Mouse (Mus musculus) left cerebral cortex, postnatal 25 days (tissue): ENCODE results near the gene Setx. TPM values are rescaled to one million over a fixed set of nuclear protein-coding genes. Genes with fewer than 3 reads are reported as not detected.
"Not testable (repeated sequence)": the region's sequence is repeated elsewhere in the genome, so short reads cannot be mapped to it uniquely, and the experiment has no call there.

Experiments
- DNase-seq, 2 experiments: peaks; one replicate each; pipeline ENCODE4 v3.0.0; 2022; ENCODE audit warnings: low spot score in 2 of 2, mixed read lengths in 1 of 2
- intact Hi-C: fragments of 180-260 bp; cut with DNase I; formaldehyde crosslinking; loops from one replicate; pipeline ENCODE4 v1.15.1; 2025
- total RNA-seq, 2 experiments: library from RNA; stranded (reverse); gene quantifications; 2 replicates each; pipeline ENCODE4 v1.2.3; 2021

Setx gene
- total RNA-seq, result 10 to 100 TPM; 49.0 to 49.2 TPM

GRCm38 (mm10) chr2:29123907-29124569 lies at the start of gene Setx:
Gene Setx (plus strand): TSS chr2:29124181.
- no peak for DNase-seq
- intact Hi-C loops, result loop anchor here (2.0 kb wide), 1 partner anchor 63 kb away; the partner anchor contains the start of gene Ttf1

DNA sequence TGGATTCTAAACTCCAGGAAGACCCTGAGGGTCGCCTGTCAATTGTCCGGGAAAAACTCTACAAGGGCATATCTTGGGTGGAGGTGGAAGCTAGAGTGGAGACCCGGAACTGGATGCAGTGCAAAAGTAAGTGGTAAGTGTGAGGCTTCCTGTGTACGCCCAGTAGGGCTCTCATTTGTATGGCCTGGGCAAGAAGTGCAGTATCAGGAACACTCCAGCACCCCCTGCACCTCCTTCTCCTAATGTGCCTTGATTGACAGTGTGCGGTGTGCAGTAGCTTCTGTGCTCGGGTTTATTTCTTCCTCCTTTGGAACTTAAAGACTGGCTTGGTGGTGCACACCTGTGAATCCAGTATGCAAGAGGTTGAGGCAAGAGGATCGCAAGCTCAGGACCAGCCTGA lies 49.3 kb upstream of the Setx start:
- DNase-seq, result no peak
- intact Hi-C loops, result no loop called here

GRCm38 (mm10) chr2:29075331-29076070 lies 48.5 kb upstream of the Setx start:
- intact Hi-C loops, result no loop called here
- DNase-seq, result no peak

- intact Hi-C loops, result no loop called here
- DNase-seq, result no peak
These were observed 47.8 kb upstream of the Setx start for GRCm38 (mm10) chr2:29076226-29076625.

- DNase-seq, result peak in 1 of 2 experiments; percentile 3
- intact Hi-C loops, result no loop called here
These were observed 42.0 kb upstream of the Setx start for GRCm38 (mm10) chr2:29081965-29082364.

DNA sequence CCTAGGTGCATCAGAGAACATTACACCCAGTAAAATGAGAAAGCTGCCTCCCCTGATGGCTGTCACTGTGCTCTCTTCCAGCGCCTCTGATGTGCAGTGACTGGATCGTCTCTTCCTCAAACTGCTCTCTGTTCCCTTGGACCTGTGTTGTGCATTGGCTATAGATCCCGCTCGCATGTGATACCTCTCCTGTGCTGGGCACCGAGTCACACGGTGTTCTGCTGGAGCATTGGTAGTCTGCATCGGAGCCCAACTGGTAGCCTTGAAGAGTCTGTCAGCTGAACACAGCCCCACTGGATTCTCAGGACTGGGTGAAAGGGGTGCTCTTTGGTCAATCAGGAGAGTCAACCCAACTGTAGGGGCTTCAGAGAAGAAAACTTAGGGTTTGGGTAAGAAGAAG lies 38.0 kb upstream of the Setx start:
- intact Hi-C loops, result no loop called here
- no peak for DNase-seq

GRCm38 (mm10) chr2:29089276-29089675 lies 34.7 kb upstream of the Setx start:
- intact Hi-C loops, DNase-seq: not testable (repeated sequence)

DNA sequence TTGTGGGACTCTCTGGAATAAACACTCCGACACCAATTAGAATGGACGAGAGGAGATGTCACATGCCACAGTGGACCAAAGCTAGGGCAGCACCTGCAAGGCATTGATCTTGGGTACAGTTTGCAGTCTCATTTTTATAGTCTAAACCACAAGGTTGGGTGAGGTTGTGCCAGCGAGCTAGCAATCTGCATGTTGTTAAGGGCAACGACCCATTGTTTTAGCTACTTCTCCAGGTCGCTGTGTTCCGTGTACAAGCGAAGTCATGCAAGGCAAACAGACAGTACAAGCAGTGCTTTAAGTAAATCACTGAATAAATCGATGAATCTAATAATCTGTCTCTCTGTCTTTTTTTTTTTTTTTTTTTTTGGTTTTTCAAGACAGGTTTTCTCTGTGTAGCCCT lies 28.3 kb upstream of the Setx start:
- intact Hi-C loops, result no loop called here
- no peak for DNase-seq

DNA sequence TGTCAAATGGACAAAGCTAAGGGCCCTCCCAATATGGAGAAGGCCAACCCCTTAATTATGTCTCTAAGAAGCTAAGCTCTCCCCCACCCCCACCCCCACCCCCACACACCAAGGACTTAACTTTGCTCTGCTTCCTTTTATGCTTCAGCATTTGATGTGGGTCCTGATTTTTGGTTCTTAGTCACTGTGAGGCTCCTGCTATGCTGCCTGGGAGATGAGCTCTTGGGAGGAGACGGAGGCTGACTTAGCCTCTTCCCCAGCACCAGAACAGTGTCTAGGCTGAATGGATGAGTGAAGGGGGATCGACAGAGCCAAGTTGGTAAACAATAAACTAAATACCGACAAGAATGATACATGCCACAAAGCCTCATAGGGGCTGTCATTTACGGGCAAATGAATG lies 27.2 kb upstream of the Setx start:
- no peak for DNase-seq
- intact Hi-C loops, result no loop called here

DNA sequence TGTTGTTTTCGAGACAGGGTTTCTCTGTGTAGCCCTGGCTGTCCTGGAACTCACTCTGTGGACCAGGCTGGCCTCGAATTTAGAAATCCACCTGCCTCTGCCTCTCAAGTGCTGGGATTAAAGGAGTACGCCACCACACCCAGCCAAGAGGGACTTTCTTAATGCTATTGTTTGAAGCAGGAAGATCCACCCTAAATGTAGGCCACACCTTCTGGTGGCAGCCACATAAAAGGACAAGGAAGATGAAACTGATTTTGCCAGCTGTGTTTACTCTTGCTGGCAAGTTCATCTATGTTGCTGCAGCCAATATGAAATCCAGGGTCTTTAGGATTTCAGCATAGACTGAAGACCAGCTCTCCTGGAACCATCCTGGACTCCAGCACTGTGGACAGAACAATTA lies 26.5 kb upstream of the Setx start:
- intact Hi-C loops, result no loop called here
- DNase-seq, result no peak

DNA sequence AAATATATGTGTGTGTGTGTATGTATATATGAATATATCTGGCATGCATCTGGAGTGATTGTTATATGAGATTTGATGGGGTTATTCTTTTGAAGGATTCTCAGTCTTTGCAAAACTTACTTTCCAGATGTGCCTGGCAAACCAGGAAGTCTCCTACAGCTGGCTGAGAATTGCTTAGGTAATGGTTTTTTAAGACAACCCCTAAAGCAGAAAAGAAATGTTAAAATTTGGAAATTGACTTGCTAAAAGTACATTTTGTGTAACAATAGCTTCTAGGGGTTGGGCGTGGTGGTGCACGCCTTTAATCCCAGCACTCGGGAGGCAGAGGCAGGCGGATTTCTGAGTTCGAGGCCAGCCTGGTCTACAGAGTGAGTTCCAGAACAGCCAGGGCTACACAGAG lies 26.0 kb upstream of the Setx start:
- DNase-seq, intact Hi-C loops: not testable (repeated sequence)

GRCm38 (mm10) chr2:29098786-29099185 lies 25.2 kb upstream of the Setx start:
- DNase-seq, result no peak
- intact Hi-C loops, result no loop called here

GRCm38 (mm10) chr2:29099646-29100045 lies 24.3 kb upstream of the Setx start:
- intact Hi-C loops, result no loop called here
- no peak for DNase-seq

DNA sequence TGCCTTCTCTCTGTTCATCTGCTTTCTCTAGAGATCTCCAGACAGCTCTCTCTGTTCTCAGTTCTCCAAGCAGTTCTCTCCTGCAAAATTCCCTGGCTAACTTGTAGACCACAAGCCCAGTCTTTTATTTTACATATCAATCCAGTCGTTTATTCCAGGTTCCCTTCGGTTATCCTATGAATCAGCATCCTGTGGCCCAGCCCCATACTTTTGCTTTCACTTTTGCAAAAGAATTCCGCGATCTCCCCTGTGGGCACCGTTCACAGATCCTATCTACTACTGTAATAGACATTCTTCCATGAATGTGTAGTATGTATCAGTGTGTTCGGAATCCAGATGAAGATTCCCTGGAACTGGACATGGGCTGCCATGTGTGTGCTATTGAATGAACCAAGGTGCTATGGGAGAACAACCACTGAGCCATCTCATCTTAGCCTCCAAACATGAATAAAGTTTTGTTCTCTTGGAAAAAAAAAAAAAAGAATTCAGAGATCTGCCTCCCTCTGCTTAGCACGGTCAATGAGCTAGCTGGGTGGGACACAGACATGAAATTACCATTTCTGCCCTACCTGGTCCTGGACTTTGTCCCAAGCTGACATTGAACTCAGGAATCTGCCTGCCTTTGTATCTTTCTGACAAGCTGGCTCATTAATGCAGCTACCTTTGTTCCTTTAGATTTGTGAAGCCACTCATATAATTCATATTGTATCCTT lies 23.0 kb upstream of the Setx start:
- DNase-seq, result no peak
- intact Hi-C loops, result no loop called here

DNA sequence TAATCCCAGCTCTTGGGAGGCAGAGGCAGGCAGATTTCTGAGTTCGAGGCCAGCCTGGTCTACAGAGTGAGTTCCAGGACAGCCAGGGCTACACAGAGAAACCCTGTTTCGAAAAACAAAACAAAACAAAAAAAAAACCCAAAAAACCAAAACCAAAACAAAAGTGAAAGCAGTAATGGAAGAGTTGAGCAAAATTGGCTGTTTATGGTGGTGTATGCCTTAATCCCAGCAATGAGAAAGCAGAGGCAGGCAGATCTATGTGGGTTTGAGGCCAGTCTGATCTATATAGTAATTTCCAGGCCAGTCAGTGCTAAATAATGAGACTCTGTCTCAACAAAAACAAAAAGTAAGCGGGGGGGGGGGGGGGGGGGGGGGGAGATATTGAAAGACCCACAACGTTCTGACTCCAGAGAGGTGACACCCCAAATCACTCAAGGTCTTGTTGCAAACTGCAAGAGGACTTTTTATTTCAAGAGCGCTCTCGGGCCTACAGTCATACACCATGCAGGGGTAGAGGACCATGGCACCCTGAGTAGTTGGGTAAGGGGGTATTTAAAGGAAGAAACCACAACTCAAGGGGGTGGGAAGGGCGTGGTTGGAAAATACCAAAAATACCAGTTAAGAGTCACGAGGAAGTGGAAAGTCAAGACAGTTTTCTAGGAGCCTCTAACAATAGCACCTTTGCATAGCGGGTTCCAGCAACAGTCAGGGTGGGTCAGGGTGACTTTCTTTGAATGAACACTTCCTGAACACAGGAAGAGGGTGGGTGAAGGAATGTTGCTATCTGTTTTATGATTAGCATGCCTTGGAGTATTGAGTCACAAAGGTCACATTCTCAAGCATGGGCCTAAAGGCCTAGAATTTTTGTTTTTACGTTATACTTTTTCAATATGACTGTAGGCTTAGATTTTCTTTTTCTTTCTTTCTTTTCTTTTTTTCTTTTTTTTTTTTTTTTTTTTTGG lies 21.3 kb upstream of the Setx start:
- DNase-seq, intact Hi-C loops: not testable (repeated sequence)

DNA sequence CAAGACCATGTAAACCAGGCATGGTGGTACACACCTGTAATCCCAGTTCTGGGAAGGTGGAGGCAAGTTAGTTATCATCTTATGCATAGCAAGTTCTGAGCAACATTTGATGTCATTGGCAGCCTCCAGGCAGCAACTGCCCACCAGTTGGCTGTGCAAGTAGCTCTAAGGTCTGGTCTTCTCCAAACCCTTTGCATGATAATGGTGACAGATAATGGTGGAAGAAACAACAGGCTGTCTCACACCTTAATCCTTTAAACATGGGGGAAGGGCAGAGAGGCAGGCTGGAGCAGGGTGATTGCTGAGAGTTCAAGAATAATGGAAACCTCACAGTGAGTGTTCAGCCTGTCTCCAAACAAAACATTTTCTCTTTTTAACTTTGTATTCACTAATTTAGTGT lies 3.0 kb upstream of the Setx start:
- DNase-seq, result no peak
- intact Hi-C loops, result no loop called here

GRCm38 (mm10) chr2:29122446-29122845 lies 1.5 kb upstream of the Setx start:
- intact Hi-C loops, result no loop called here
- no peak for DNase-seq

- DNase-seq, result no peak
- intact Hi-C loops, result loop anchor here (2.0 kb wide), 1 partner anchor 64 kb away; the partner anchor contains the start of gene Ttf1
These were observed 572 bp downstream of the Setx start for GRCm38 (mm10) chr2:29124571-29124935.

- intact Hi-C loops, result loop anchor here (2.0 kb wide), 1 partner anchor 64 kb away; the partner anchor contains the start of gene Ttf1
- peak; percentile 95 to 98 for DNase-seq
These were observed 1.1 kb downstream of the Setx start for GRCm38 (mm10) chr2:29124936-29125701.
